Mouse (Mus musculus): ENCODE measurements at regions not wholly inside any gene's neighbourhood (a gene's known extent, or its start where the extent isn't known, plus 50 kb on each side); places are given as distances from the start of the nearest gene placed in this dataset.

DNA sequence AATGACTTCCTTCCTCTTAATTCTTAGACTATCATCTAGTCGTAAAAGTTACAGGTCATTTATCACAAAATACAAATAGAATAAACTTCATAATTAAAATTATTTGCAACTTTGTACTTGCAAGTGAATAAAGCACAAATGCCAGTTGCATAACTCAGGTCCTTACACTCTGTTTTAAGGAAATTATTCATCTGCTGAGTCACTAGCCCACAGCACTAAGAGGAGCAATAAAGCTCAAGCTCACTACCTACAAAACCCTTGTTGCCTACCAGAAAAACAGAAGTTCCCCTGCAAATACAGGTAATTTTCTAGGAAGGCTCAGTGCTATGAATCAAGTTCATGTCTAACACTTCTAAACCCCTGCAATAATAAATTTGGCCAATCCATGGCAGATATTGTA, 539.3 kb upstream of the Dpp10 start:
- TF ChIP-seq POLR2A (IDR thresholded peaks at IDR 0.05; ENCODE audit: control insufficient read depth, low read depth, low read length) (no peak), CTCF (IDR thresholded peaks at IDR 0.05; ENCODE audit: control insufficient read depth, insufficient read depth, insufficient replicate concordance, low read depth, low read length) (no peak)

All from testis, adult 2 months (tissue).